Mouse (Mus musculus) CH12.LX (cell line): ENCODE results near the gene Acaa1a. TPM values are rescaled to one million over a fixed set of nuclear protein-coding genes. Genes with fewer than 3 reads are reported as not detected.

ENCODE experiments used
- DNase-seq: peaks from one replicate; pipeline ENCODE4 v3.0.0-alpha.2; 2013; ENCODE audit errors: extremely low read depth
- H3K27ac ChIP-seq: 2 replicates; pipeline ENCODE4 v1.5.1; 2012; ENCODE audit warnings: low read depth, mild to moderate bottlenecking, control low read depth, moderate library complexity; ENCODE audit not compliant: insufficient read depth
- H3K27me3 ChIP-seq: replicated peaks from 2 replicates; pipeline ENCODE3; 2012; ENCODE audit warnings: inconsistent platforms
- H3K36me3 ChIP-seq, 2 experiments: replicated peaks in 1 of 2; 2 replicates each; pipeline versions ENCODE3 to v1.6.1; 2012; ENCODE audit warnings: inconsistent platforms in 1 of 2, low read length in 1 of 2, mild to moderate bottlenecking in 1 of 2, mixed read lengths in 1 of 2, moderate library complexity in 1 of 2; ENCODE audit not compliant: control insufficient read depth in 1 of 2, insufficient read depth in 1 of 2
- H3K4me1 ChIP-seq, 2 experiments: 2 replicates each; pipeline ENCODE4 v1.6.1; 2012; ENCODE audit warnings: inconsistent platforms in 1 of 2, moderate library complexity in 1 of 2; ENCODE audit not compliant: insufficient read depth in 2 of 2, control insufficient read depth in 1 of 2
- H3K4me2 ChIP-seq: 2 replicates; pipeline ENCODE4 v1.6.1; 2012; ENCODE audit warnings: low read depth, mild to moderate bottlenecking, control low read depth; ENCODE audit not compliant: poor library complexity, insufficient read depth, severe bottlenecking
- H3K4me3 ChIP-seq, 3 experiments: fragments of 150-350 bp in 1 of 3; sonication (generic) in 1 of 3; replicated peaks in 1 of 3; 2 replicates each; pipeline versions ENCODE3 to v1.5.1; 2011 to 2012; ENCODE audit warnings: low read depth in 2 of 3, low read length in 2 of 3, mild to moderate bottlenecking in 2 of 3, moderate library complexity in 2 of 3, control low read depth in 1 of 3, improper control_type of control experiment in 1 of 3, inconsistent platforms in 1 of 3, mixed read lengths in 1 of 3; ENCODE audit not compliant: poor library complexity in 1 of 3
- H3K79me2 ChIP-seq: replicated peaks from 2 replicates; pipeline ENCODE4 v1.6.1; 2012; ENCODE audit warnings: mild to moderate bottlenecking, moderate library complexity; ENCODE audit not compliant: control insufficient read depth, poor library complexity, insufficient read depth, severe bottlenecking; ENCODE audit errors: extremely low read depth
- H3K9ac ChIP-seq: 2 replicates; pipeline ENCODE4 v1.6.1; 2012; ENCODE audit warnings: low read depth, mild to moderate bottlenecking, control low read depth, moderate library complexity; ENCODE audit not compliant: insufficient read depth
- H3K9me3 ChIP-seq: replicated peaks from 2 replicates; pipeline ENCODE3; 2012; ENCODE audit warnings: low read length, inconsistent platforms, mixed read lengths
- CHD1 ChIP-seq: IDR thresholded peaks from 2 replicates; pipeline ENCODE4 v1.6.1; 2012; ENCODE audit warnings: low read depth, low read length, improper control_type of control experiment, inconsistent platforms
- CTCF ChIP-seq, 2 experiments: IDR thresholded peaks in 1 of 2; conservative IDR thresholded peaks in 1 of 2; 2 replicates each; pipeline ENCODE4 v1.5.1; 2011 to 2012; ENCODE audit warnings: low read depth in 2 of 2, low read length in 2 of 2, improper control_type of control experiment in 1 of 2, inconsistent platforms in 1 of 2, mild to moderate bottlenecking in 1 of 2, moderate library complexity in 1 of 2
- ELF1 ChIP-seq: IDR thresholded peaks from 2 replicates; pipeline ENCODE4 v1.6.1; 2014; ENCODE audit warnings: low read depth, mild to moderate bottlenecking, inconsistent platforms, low read length, improper control_type of control experiment
- HCFC1 ChIP-seq: IDR thresholded peaks from 2 replicates; pipeline ENCODE4 v1.6.1; 2012; ENCODE audit warnings: low read depth, mild to moderate bottlenecking, inconsistent platforms, low read length, improper control_type of control experiment
- JUN ChIP-seq: IDR thresholded peaks from 2 replicates; pipeline ENCODE4 v1.6.1; 2011; ENCODE audit warnings: low read depth, mild to moderate bottlenecking, low read length, improper control_type of control experiment, moderate library complexity; ENCODE audit not compliant: insufficient read depth
- KAT2A ChIP-seq: IDR thresholded peaks from 2 replicates; pipeline ENCODE4 v1.6.1; 2012; ENCODE audit warnings: low read length, improper control_type of control experiment, inconsistent platforms; ENCODE audit not compliant: insufficient replicate concordance
- MAFK ChIP-seq: IDR thresholded peaks from 2 replicates; pipeline ENCODE4 v1.6.1; 2011; ENCODE audit warnings: low read length, improper control_type of control experiment; ENCODE audit not compliant: insufficient replicate concordance
- MAZ ChIP-seq: IDR thresholded peaks from 2 replicates; pipeline ENCODE4 v1.6.1; 2012; ENCODE audit warnings: low read depth, mild to moderate bottlenecking, inconsistent platforms, low read length, improper control_type of control experiment, moderate library complexity
- MEF2A ChIP-seq: IDR thresholded peaks from 2 replicates; pipeline ENCODE4 v1.6.1; 2014; ENCODE audit warnings: low read depth, mild to moderate bottlenecking, inconsistent platforms, low read length, improper control_type of control experiment, borderline replicate concordance
- MXI1 ChIP-seq: IDR thresholded peaks from 2 replicates; pipeline ENCODE4 v1.6.1; 2011; ENCODE audit warnings: mild to moderate bottlenecking, low read depth, low read length, improper control_type of control experiment
- PAX5 ChIP-seq: IDR thresholded peaks from 2 replicates; pipeline ENCODE4 v1.6.1; 2012; ENCODE audit warnings: low read length, inconsistent platforms, mixed read lengths
- POLR2A ChIP-seq: IDR thresholded peaks from 2 replicates; pipeline ENCODE4 v1.6.1; 2011; ENCODE audit warnings: low read depth, mild to moderate bottlenecking, improper control_type of control experiment, low read length
- POLR2AphosphoS2 ChIP-seq: IDR thresholded peaks from 2 replicates; pipeline ENCODE4 v1.6.1; 2011; ENCODE audit warnings: low read depth, low read length, improper control_type of control experiment
- SIN3A ChIP-seq: IDR thresholded peaks from 2 replicates; pipeline ENCODE4 v1.6.1; 2012; ENCODE audit warnings: low read length, improper control_type of control experiment, inconsistent platforms
- TCF12 ChIP-seq: IDR thresholded peaks from 2 replicates; pipeline ENCODE4 v1.6.1; 2014; ENCODE audit warnings: low read depth, mild to moderate bottlenecking, inconsistent platforms, low read length, improper control_type of control experiment
- USF1 ChIP-seq: IDR thresholded peaks from 2 replicates; pipeline ENCODE4 v1.6.1; 2014; ENCODE audit warnings: low read depth, mild to moderate bottlenecking, inconsistent platforms, low read length, improper control_type of control experiment
- ZNF384 ChIP-seq: IDR thresholded peaks from 2 replicates; pipeline ENCODE4 v1.6.1; 2012; ENCODE audit warnings: low read depth, low read length, improper control_type of control experiment, inconsistent platforms
- dilution Hi-C: fragments of 300-500 bp; cut with MboI; formaldehyde crosslinking; loops from 2 replicates; pipeline ENCODE4 v1.14.3; 2020; ENCODE audit warnings: low sequenced_read_pairs; ENCODE audit not compliant: extremely low pct_unique_long_range_greater_than_20kb, extremely low pct_ligation_motif_present
- in situ Hi-C: fragments of 300-500 bp; cut with MboI; formaldehyde crosslinking; loops from 3 replicates; pipeline ENCODE4 v1.14.3; 2019; ENCODE audit warnings: low sequenced_read_pairs, low pct_ligation_motif_present, low pct_unique_long_range_greater_than_20kb, mixed read lengths
- polyA plus RNA-seq: library from polyadenylated mRNA; unstranded; fragments of >175 nt; gene quantifications from 2 replicates; pipeline ENCODE4 v1.2.1, GENCODE M21; 2012; ENCODE audit warnings: low read depth; ENCODE audit not compliant: insufficient read length
- total RNA-seq, 2 experiments: library from RNA; depleted of rRNA; stranded (reverse); fragments of 300-350 nt in 1 of 2; fragments of >200 nt in 1 of 2; gene quantifications; 2 replicates each; pipeline ENCODE4 v1.2.3; 2012 to 2014

The Acaa1a gene
- total and polyA plus RNA-seq, 3 experiments = 22.4 to 57.8 (median 24.4) TPM

DNA sequence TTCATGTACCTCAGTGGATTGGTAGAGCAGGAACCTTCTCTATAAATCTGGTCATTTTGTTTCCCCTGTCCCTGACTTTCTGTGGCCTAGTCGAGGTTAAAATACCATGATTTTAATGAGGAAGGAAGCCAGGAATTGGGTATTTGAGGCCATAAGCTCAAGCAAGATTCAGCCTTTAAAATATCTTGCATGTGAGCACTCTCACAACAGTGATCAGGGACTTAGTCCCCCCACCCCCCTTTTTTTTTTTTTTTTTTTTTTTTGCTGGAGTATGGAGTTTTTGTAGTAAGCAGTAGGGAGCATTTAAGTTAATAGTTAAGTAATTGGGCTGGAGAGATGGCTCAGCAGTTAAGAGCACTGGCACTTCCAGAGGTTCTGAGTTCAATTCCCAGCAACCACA lies 15.3 kb upstream of the Acaa1a start:
- peaks cover 2 to 23% of the 10 kb centered on the region in 2 experiments; a peak in 2 of 4 replicates for H3K4me1 ChIP-seq
- no peaks in the 10 kb centered on the region for H3K27me3 ChIP-seq
- peaks cover 3% of the 10 kb centered on the region; the same call in 1 of the 2 replicates for H3K79me2 ChIP-seq
- peak overlapping the region in 2 of 3 experiments; percentile 40 to 75 for H3K4me3 ChIP-seq
- no peak for DNase-seq
- in situ Hi-C loops = no loop called here
- 0 out of 2 replicates have a peak overlapping the region, but pooled peaks have one; percentile 15 for H3K9ac ChIP-seq
- H3K4me2 ChIP-seq = peak overlapping the region; percentile 88; the same call in 1 of the 2 replicates
- TF ChIP-seq ELF1 (no peak), HCFC1 (no peak), ZNF384 (peak; percentile 77)
- dilution Hi-C loops = no loop called here
- H3K27ac ChIP-seq = no peak overlapping the region
- H3K9me3 ChIP-seq = no peaks in the 10 kb centered on the region
- H3K36me3 ChIP-seq = peaks cover 0 to 4% of the 10 kb centered on the region in 2 experiments

DNA sequence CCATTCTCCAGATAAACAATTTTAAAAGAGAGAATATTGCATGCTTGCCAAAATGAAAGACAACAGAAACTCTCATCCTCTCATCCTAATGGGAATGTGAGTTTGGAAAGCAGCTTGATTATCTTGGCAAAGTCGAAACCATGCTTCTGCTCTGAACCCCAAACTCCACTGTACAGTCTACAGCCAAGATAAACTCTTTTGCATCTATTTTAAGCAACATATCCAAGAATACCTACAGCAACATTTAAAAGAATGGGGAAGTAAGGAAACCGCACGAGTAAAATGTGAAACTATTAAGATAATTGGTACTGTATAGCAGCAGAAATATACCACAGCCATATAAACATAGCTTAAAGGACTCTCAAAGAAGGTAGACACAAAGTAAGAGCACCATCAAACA lies 11.0 kb upstream of the Acaa1a start:
- Histone ChIP-seq H3K9me3 (no peaks in the 10 kb centered on the region), H3K36me3 (no peaks in the 10 kb centered on the region), H3K4me1 (peaks cover 0 to 20% of the 10 kb centered on the region in 2 experiments; a peak in 2 of 4 replicates), H3K27ac (no peak overlapping the region), H3K27me3 (no peaks in the 10 kb centered on the region), H3K79me2 (no peaks in the 10 kb centered on the region), H3K9ac (no peak overlapping the region), H3K4me2 (no peak overlapping the region), H3K4me3 (no peak overlapping the region)
- dilution Hi-C loops = no loop called here
- DNase-seq = no peak
- in situ Hi-C loops = no loop called here
- no peak for TF ChIP-seq KAT2A
- no peak for TF ChIP-seq POLR2A
- TF ChIP-seq HCFC1 = no peak
- no peak for TF ChIP-seq MEF2A
- no peak for TF ChIP-seq POLR2AphosphoS2
- TF ChIP-seq USF1 = no peak
- no peak for TF ChIP-seq CTCF (conservative IDR thresholded peaks at IDR 0.05 in 1 of 2, IDR thresholded peaks at IDR 0.05 in 1 of 2; ENCODE audit: low read depth in 2 of 2, low read length in 2 of 2)
- TF ChIP-seq PAX5 = no peak
- no peak for TF ChIP-seq CHD1
- no peak for TF ChIP-seq MAZ
- TF ChIP-seq MAFK = no peak
- TF ChIP-seq JUN = no peak
- no peak for TF ChIP-seq TCF12
- no peak for TF ChIP-seq MXI1
- TF ChIP-seq SIN3A = no peak
